19 mouse cellular contexts compared by ENCODE assay signal in the genomic region with DNA sequence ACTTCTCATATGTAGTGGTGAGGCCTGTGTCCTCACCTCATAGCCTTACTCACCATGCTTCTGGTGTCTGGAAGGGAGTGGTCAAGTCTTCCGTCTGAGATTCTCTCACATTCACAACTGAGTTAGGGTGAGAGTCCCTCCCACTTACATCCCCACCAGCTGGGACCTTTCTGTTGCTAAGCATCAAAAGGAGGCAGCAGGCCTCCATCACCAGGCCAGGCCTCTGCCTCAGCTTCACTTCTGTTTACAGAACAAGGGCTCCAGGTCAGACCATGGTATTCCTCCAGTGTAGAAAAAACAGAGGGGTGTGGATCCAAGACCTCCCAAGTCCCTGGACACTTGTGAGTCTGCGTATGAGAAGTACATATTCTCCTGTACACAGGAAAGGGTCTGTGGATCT.
DNase-seq lines count a peak whose midpoint lies in the region; ATAC-seq and TF ChIP-seq lines count a peak whose summit lies in the region.
"Had no signal": no experiment of that assay in that cellular context is flagged by ENCODE, and none has a peak within 500 bp of the region (broad histone marks: within the 10 kb centered on the region; RNA-seq: fewer than 3 reads in every experiment).

No protein-coding gene starts in this region.

- TF ChIP-seq EP300 in stomach, postnatal 0 days (optimal IDR thresholded peaks at IDR 0.05), result no peak

- no peaks in the 10 kb centered on the region for H3K36me3 ChIP-seq in lung, embryonic 14.5 days (ENCODE audit: insufficient read depth)
- H3K36me3 ChIP-seq in stomach, embryonic 14.5 days (ENCODE audit: control insufficient read depth, insufficient read depth, low read length), result no peaks in the 10 kb centered on the region
- no peaks in the 10 kb centered on the region for H3K36me3 ChIP-seq in stomach, postnatal 0 days (ENCODE audit: control insufficient read depth, insufficient read depth, low read length)
- no peaks in the 10 kb centered on the region for H3K36me3 ChIP-seq in stomach, embryonic 16.5 days (ENCODE audit: control insufficient read depth, insufficient read depth, low read length)
- H3K36me3 ChIP-seq: embryonic facial prominence, embryonic 10.5 days; embryonic facial prominence, embryonic 12.5 days; forebrain, embryonic 15.5 days had no signal

- no peaks in the 10 kb centered on the region for H3K9me3 ChIP-seq in lung, embryonic 14.5 days (ENCODE audit: low read depth, low read length)
- H3K9me3 ChIP-seq in stomach, embryonic 14.5 days (ENCODE audit: control insufficient read depth, low read depth, low read length), result no peaks in the 10 kb centered on the region
- H3K9me3 ChIP-seq in stomach, postnatal 0 days (ENCODE audit: control insufficient read depth, low read length), result no peaks in the 10 kb centered on the region
- no peaks in the 10 kb centered on the region for H3K9me3 ChIP-seq in stomach, embryonic 16.5 days (replicated peaks; ENCODE audit: control insufficient read depth, low read length)
- H3K9me3 ChIP-seq: embryonic facial prominence, embryonic 10.5 days; embryonic facial prominence, embryonic 12.5 days; forebrain, embryonic 13.5 days; forebrain, embryonic 15.5 days had no signal

- WGBS in lung, embryonic 14.5 days, result 34% methylated on average over 2 of the region's 2 CpGs
- 69% methylated on average over 2 of the region's 2 CpGs for WGBS in lung, adult 2 months
- 27% methylated on average over 2 of the region's 2 CpGs for WGBS in stomach, embryonic 14.5 days
- 51% methylated on average over 2 of the region's 2 CpGs for WGBS in stomach, postnatal 0 days
- WGBS in stomach, embryonic 16.5 days, result 34% methylated on average over 2 of the region's 2 CpGs

- H3K4me3 ChIP-seq in lung, embryonic 14.5 days (ENCODE audit: low read depth, low read length), result no peak overlapping the region
- H3K4me3 ChIP-seq in lung, adult 2 months (replicated peaks; ENCODE audit: extremely low read depth, low read depth, low read length), result no peak overlapping the region
- no peak overlapping the region for H3K4me3 ChIP-seq in stomach, embryonic 14.5 days (ENCODE audit: low read depth, low read length)
- H3K4me3 ChIP-seq in stomach, postnatal 0 days (ENCODE audit: low read depth, low read length), result no peak overlapping the region
- H3K4me3 ChIP-seq in stomach, embryonic 16.5 days (replicated peaks; ENCODE audit: low read length), result no peak overlapping the region
- no peak overlapping the region for H3K4me3 ChIP-seq in gastrocnemius, adult 2 months
- H3K4me3 ChIP-seq: embryonic facial prominence, embryonic 10.5 days; embryonic facial prominence, embryonic 12.5 days; forebrain, embryonic 13.5 days; forebrain, embryonic 15.5 days had no signal

- H3K27ac ChIP-seq in lung, embryonic 14.5 days (ENCODE audit: low read depth), result no peak overlapping the region
- no peak overlapping the region for H3K27ac ChIP-seq in stomach, embryonic 14.5 days (ENCODE audit: low read length)
- no peak overlapping the region for H3K27ac ChIP-seq in stomach, postnatal 0 days (replicated peaks)
- H3K27ac ChIP-seq in stomach, embryonic 16.5 days (ENCODE audit: low read length), result no peak overlapping the region
- H3K27ac ChIP-seq in gastrocnemius, adult 2 months, result no peak overlapping the region
- H3K27ac ChIP-seq: embryonic facial prominence, embryonic 10.5 days; embryonic facial prominence, embryonic 12.5 days; forebrain, embryonic 13.5 days; forebrain, embryonic 15.5 days had no signal

- ATAC-seq in lung, embryonic 14.5 days (ENCODE audit: insufficient read depth), result peak; percentile 38; the same call in 1 of the 2 replicates
- ATAC-seq in stomach, embryonic 14.5 days (ENCODE audit: insufficient number of reproducible peaks, insufficient read depth, low FRiP score, low read depth), result peak; percentile 49; the same call in 1 of the 2 replicates
- no peak for ATAC-seq in stomach, postnatal 0 days (ENCODE audit: low FRiP score, low TSS enrichment)
- ATAC-seq in stomach, embryonic 16.5 days (ENCODE audit: insufficient read depth, low FRiP score), result peak; percentile 62; the same call in 1 of the 2 replicates
- no peak for ATAC-seq in cerebellum, adult (ENCODE audit: insufficient number of reproducible peaks, low FRiP score, low TSS enrichment)
- ATAC-seq: forebrain, embryonic 13.5 days; forebrain, embryonic 15.5 days had no signal

- peak; percentile 31 for DNase-seq in lung, embryonic 14.5 days
- no peak for DNase-seq in lung, adult 2 months
- no peak for DNase-seq in stomach, postnatal 0 days (ENCODE audit: low spot score)
- DNase-seq in gastrocnemius, adult 2 months, result no peak
- DNase-seq: adrenal gland, adult 2 months; adrenal gland, postnatal 10 days; adrenal gland, postnatal 25 days; cerebellum, adult 11-12 months; cerebellum, adult 2 months; cerebellum, adult 9-10 months; cerebellum, postnatal 10 days; cerebellum, postnatal 25 days had no signal

- no peak for TF ChIP-seq CTCF in lung, embryonic 14.5 days (IDR thresholded peaks at IDR 0.05; ENCODE audit: low read depth)
- no peak for TF ChIP-seq CTCF in lung, adult 2 months (IDR thresholded peaks at IDR 0.05; ENCODE audit: insufficient read depth, low read length)
- no peak for TF ChIP-seq CTCF in stomach, postnatal 0 days (IDR thresholded peaks at IDR 0.05; ENCODE audit: low read depth)
- TF ChIP-seq CTCF in gastrocnemius, adult 2 months (IDR thresholded peaks at IDR 0.05), result no peak

- no peak overlapping the region for H3K9ac ChIP-seq in lung, embryonic 14.5 days
- no peak overlapping the region for H3K9ac ChIP-seq in stomach, embryonic 14.5 days (replicated peaks; ENCODE audit: low read depth, low read length)
- H3K9ac ChIP-seq in stomach, postnatal 0 days (ENCODE audit: low read length), result no peak overlapping the region
- H3K9ac ChIP-seq in stomach, embryonic 16.5 days (ENCODE audit: low read length), result no peak overlapping the region
- H3K9ac ChIP-seq: embryonic facial prominence, embryonic 12.5 days; forebrain, embryonic 13.5 days; forebrain, embryonic 15.5 days had no signal

- intact Hi-C loops in gastrocnemius, adult 2 months (cut with DNase I), result no loop called here

- H3K4me2 ChIP-seq in lung, embryonic 14.5 days, result no peak overlapping the region
- H3K4me2 ChIP-seq in stomach, embryonic 14.5 days (replicated peaks; ENCODE audit: low read depth, low read length), result no peak overlapping the region
- H3K4me2 ChIP-seq in stomach, postnatal 0 days (replicated peaks; ENCODE audit: low read depth), result no peak overlapping the region
- H3K4me2 ChIP-seq in stomach, embryonic 16.5 days (ENCODE audit: low read depth, low read length), result no peak overlapping the region
- H3K4me2 ChIP-seq: embryonic facial prominence, embryonic 12.5 days; forebrain, embryonic 13.5 days; forebrain, embryonic 15.5 days had no signal

- no peak for TF ChIP-seq POLR2A in lung, adult 2 months (IDR thresholded peaks at IDR 0.05; ENCODE audit: borderline replicate concordance, extremely low read depth, low read depth, low read length)

- H3K4me1 ChIP-seq in lung, embryonic 14.5 days (ENCODE audit: insufficient read depth), result no peaks in the 10 kb centered on the region
- no peaks in the 10 kb centered on the region for H3K4me1 ChIP-seq in lung, adult 2 months (ENCODE audit: control insufficient read depth, insufficient read depth, low read length)
- no peaks in the 10 kb centered on the region for H3K4me1 ChIP-seq in stomach, embryonic 14.5 days (ENCODE audit: control insufficient read depth, insufficient read depth, low read length)
- H3K4me1 ChIP-seq in stomach, postnatal 0 days (replicated peaks; ENCODE audit: control insufficient read depth, insufficient read depth), result no peaks in the 10 kb centered on the region
- H3K4me1 ChIP-seq in stomach, embryonic 16.5 days (ENCODE audit: control insufficient read depth, insufficient read depth, low read length), result no peaks in the 10 kb centered on the region
- H3K4me1 ChIP-seq: embryonic facial prominence, embryonic 10.5 days; embryonic facial prominence, embryonic 12.5 days; forebrain, embryonic 13.5 days; forebrain, embryonic 15.5 days had no signal

- H3K27me3 ChIP-seq in lung, embryonic 14.5 days (ENCODE audit: insufficient read depth, low read length), result no peaks in the 10 kb centered on the region
- no peaks in the 10 kb centered on the region for H3K27me3 ChIP-seq in stomach, embryonic 14.5 days (ENCODE audit: control insufficient read depth, insufficient read depth, low read length)
- H3K27me3 ChIP-seq in stomach, postnatal 0 days (ENCODE audit: control insufficient read depth, insufficient read depth, low read length), result no peaks in the 10 kb centered on the region
- H3K27me3 ChIP-seq in stomach, embryonic 16.5 days (ENCODE audit: control insufficient read depth, insufficient read depth, low read length), result no peaks in the 10 kb centered on the region
- H3K27me3 ChIP-seq: embryonic facial prominence, embryonic 12.5 days; forebrain, embryonic 13.5 days; forebrain, embryonic 15.5 days had no signal

Comparison
In these comparisons a context has a peak if more than half of its experiments do, and no peak if none do; other contexts are left out.
1. ATAC-seq: peak in lung, embryonic 14.5 days (single experiment), stomach, embryonic 14.5 days (single experiment) and stomach, embryonic 16.5 days (single experiment); none in stomach, postnatal 0 days (single experiment) and cerebellum, adult (single experiment).